Mouse (Mus musculus) hindbrain, postnatal 0 days (tissue): ENCODE measurements at regions not wholly inside any gene's neighbourhood (a gene's known extent, or its start where the extent isn't known, plus 50 kb on each side); places are given as distances from the start of the nearest gene placed in this dataset.

Experiments
- ATAC-seq: fragments of 200-750 bp; cut with Nextera tagmentation; 2 replicates; pipeline ENCODE4 v1.8.0; 2017; ENCODE audit warnings: mild to moderate bottlenecking, moderate TSS enrichment, moderate library complexity
- DNase-seq: peaks from one replicate; pipeline ENCODE4 v3.0.0-alpha.2; 2015; ENCODE audit warnings: low spot score
- H3K27ac ChIP-seq: fragments of 300-500 bp; sonication (generic); 2 replicates; pipeline ENCODE4 v1.5.1; 2014; ENCODE audit warnings: mild to moderate bottlenecking
- H3K27me3 ChIP-seq: fragments of 300-500 bp; sonication (generic); 2 replicates; pipeline ENCODE4 v1.6.1; 2014; ENCODE audit warnings: low read length, mixed read lengths; ENCODE audit not compliant: insufficient read depth
- H3K36me3 ChIP-seq: fragments of 300-500 bp; sonication (generic); 2 replicates; pipeline ENCODE4 v1.6.1; 2014; ENCODE audit warnings: low read length, mixed read lengths; ENCODE audit not compliant: insufficient read depth
- H3K4me1 ChIP-seq: fragments of 300-500 bp; sonication (generic); 2 replicates; pipeline ENCODE4 v1.6.1; 2014; ENCODE audit warnings: antibody characterized with exemption, low read length, mixed read lengths; ENCODE audit not compliant: insufficient read depth
- H3K4me2 ChIP-seq: fragments of 300-500 bp; sonication (generic); 2 replicates; pipeline ENCODE4 v1.6.1; 2014; ENCODE audit warnings: low read depth, mild to moderate bottlenecking, low read length, moderate library complexity, mixed read lengths
- H3K4me3 ChIP-seq: fragments of 300-500 bp; sonication (generic); 2 replicates; pipeline ENCODE4 v1.5.1; 2014; ENCODE audit warnings: low read length
- H3K9ac ChIP-seq: fragments of 300-500 bp; sonication (generic); replicated peaks from 2 replicates; pipeline ENCODE4 v1.6.1; 2014; ENCODE audit warnings: mild to moderate bottlenecking, low read length, moderate library complexity, mixed read lengths
- H3K9me3 ChIP-seq: fragments of 300-500 bp; sonication (generic); 2 replicates; pipeline ENCODE4 v1.6.1; 2016; ENCODE audit warnings: low read length, mixed read lengths
- CTCF ChIP-seq: IDR thresholded peaks from 2 replicates; pipeline ENCODE4 v1.5.1; 2016; ENCODE audit warnings: antibody characterized with exemption, control low read depth, low read depth
- WGBS: fragments of 180-500 bp; shearing (Covaris S2); extraction: QIAGEN DNeasy Blood & Tissue Kit; methylation state at CpG from one replicate; pipeline ENCODE4 v1.1.7; 2014; 5-methylcytosine and 5-hydroxymethylcytosine counted together

DNA sequence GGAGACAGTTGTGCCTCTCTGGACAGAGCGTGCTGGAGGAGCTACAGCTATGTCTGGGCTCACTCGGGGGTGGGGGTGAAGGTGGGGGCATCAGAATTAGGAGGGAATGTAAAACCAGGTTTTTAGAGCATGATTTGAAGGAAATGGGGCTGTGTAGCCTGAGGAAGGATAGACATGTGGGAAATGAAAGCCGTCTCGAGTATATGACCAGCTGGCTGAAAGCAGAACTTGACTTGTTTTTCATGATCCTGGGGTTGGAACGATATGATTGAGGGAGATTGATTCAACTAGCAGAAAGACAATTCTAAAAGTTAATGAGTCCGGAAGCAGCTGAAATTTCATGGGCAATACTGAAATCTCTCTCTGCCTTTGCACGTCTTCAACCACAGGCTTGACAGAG is 171.3 kb downstream of the Ibtk start:
- no peaks in the 10 kb centered on the region for H3K36me3 ChIP-seq
- no peaks in the 10 kb centered on the region for H3K4me1 ChIP-seq
- no peak overlapping the region for H3K4me2 ChIP-seq
- no peaks in the 10 kb centered on the region for H3K9me3 ChIP-seq
- H3K4me3 ChIP-seq = no peak overlapping the region
- H3K27ac ChIP-seq = no peak overlapping the region
- no peak for TF ChIP-seq CTCF
- DNase-seq = no peak
- H3K27me3 ChIP-seq = no peaks in the 10 kb centered on the region
- no peak for ATAC-seq
- WGBS = 89% methylated on average over 7 of the region's 7 CpGs
- H3K9ac ChIP-seq = no peak overlapping the region

DNA sequence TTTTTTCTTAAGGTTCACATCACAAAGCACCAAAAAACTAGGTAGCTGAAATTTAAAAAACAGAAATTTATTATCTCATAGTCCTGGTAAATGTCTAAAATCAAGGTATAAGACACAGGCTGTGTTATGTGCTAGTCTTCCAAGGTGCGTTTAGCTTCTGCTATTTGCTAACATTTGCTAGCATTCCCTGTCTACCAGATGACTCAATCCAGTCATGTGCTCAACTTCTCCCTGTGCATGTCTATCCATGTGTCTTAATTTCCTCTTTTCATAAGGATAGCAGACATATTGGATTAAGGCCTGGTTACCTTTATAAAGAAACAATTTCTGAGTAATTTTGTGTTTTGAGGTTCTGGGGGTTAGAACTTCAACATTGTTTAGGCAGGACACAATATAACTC is 171.8 kb downstream of the Ibtk start:
- no peak overlapping the region for H3K4me2 ChIP-seq
- TF ChIP-seq CTCF = no peak
- 91% methylated on average over 1 of the region's 1 CpGs for WGBS
- no peaks in the 10 kb centered on the region for H3K27me3 ChIP-seq
- no peak for DNase-seq
- H3K9ac ChIP-seq = no peak overlapping the region
- no peaks in the 10 kb centered on the region for H3K4me1 ChIP-seq
- H3K27ac ChIP-seq = no peak overlapping the region
- no peaks in the 10 kb centered on the region for H3K36me3 ChIP-seq
- no peak for ATAC-seq
- no peak overlapping the region for H3K4me3 ChIP-seq
- no peaks in the 10 kb centered on the region for H3K9me3 ChIP-seq

- H3K4me1 ChIP-seq = no peaks in the 10 kb centered on the region
- no peak for ATAC-seq
- WGBS = 85% methylated on average over 8 of the region's 8 CpGs
- no peak overlapping the region for H3K9ac ChIP-seq
- no peak overlapping the region for H3K4me3 ChIP-seq
- H3K9me3 ChIP-seq = no peaks in the 10 kb centered on the region
- TF ChIP-seq CTCF = no peak
- no peaks in the 10 kb centered on the region for H3K27me3 ChIP-seq
- H3K36me3 ChIP-seq = no peaks in the 10 kb centered on the region
- DNase-seq = no peak
- no peak overlapping the region for H3K4me2 ChIP-seq
- no peak overlapping the region for H3K27ac ChIP-seq
These were observed 180.3 kb downstream of the Ibtk start for GRCm38 (mm10) chr9:85568877-85569276.

GRCm38 (mm10) chr9:85551871-85552270 is 197.3 kb downstream of the Ibtk start:
- no peaks in the 10 kb centered on the region for H3K36me3 ChIP-seq
- no peak overlapping the region for H3K27ac ChIP-seq
- ATAC-seq (no peak), DNase-seq (no peak)
- H3K27me3 ChIP-seq = no peaks in the 10 kb centered on the region
- 32% methylated on average over 1 of the region's 1 CpGs for WGBS
- H3K9me3 ChIP-seq = no peaks in the 10 kb centered on the region
- no peak overlapping the region for H3K4me3 ChIP-seq
- no peak overlapping the region for H3K4me2 ChIP-seq
- H3K9ac ChIP-seq = no peak overlapping the region
- TF ChIP-seq CTCF = no peak
- no peaks in the 10 kb centered on the region for H3K4me1 ChIP-seq

DNA sequence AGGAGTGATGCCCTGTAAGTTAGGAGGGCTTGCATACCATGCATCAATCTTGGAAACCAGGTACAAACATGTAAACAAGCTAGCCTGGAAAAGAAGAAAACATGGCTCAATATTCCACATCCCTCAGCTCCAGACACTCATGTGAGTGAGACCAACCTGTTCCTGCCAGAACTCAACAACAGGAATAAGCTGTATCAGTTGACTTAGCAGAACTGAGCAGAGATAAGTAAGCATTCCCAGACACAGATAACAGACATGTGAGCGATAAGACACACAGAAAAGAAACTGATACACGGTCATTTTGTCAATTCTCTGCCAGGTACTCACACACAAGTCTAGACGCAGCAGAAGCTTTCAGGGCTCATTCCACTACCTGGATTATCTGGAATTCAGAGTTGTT is 198.7 kb downstream of the Ibtk start:
- no peaks in the 10 kb centered on the region for H3K9me3 ChIP-seq
- H3K36me3 ChIP-seq = no peaks in the 10 kb centered on the region
- ATAC-seq (no peak), DNase-seq (no peak)
- H3K4me1 ChIP-seq = no peaks in the 10 kb centered on the region
- H3K4me2 ChIP-seq = no peak overlapping the region
- TF ChIP-seq CTCF = no peak
- no peak overlapping the region for H3K27ac ChIP-seq
- no peak overlapping the region for H3K9ac ChIP-seq
- 95% methylated on average over 3 of the region's 3 CpGs for WGBS
- H3K27me3 ChIP-seq = no peaks in the 10 kb centered on the region
- no peak overlapping the region for H3K4me3 ChIP-seq

DNA sequence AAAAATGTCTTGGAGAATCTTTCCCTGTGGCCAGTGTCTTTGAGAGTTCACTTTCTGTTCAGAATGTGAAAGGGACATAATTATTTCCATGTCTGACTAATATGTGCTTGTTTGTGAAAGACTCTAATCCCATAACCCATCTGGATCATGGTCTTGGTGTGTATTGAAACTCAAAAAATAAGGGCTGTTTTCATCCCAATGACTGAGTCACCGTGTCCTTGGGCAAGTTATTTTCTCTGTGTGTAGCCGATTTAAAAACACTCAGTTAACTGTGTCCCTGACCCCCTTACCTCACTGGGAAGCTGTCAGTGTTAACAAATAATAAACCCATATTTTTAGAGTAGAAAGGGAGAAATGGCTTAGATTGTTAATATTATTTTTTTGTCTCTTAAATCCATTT is 202.9 kb downstream of the Ibtk start:
- Histone ChIP-seq H3K4me1 (no peaks in the 10 kb centered on the region), H3K9ac (no peak overlapping the region), H3K36me3 (no peaks in the 10 kb centered on the region), H3K9me3 (no peaks in the 10 kb centered on the region), H3K4me2 (no peak overlapping the region), H3K27me3 (no peaks in the 10 kb centered on the region), H3K4me3 (no peak overlapping the region), H3K27ac (no peak overlapping the region)
- no peak for TF ChIP-seq CTCF
- ATAC-seq (no peak), DNase-seq (no peak)
- 76% methylated on average over 2 of the region's 2 CpGs for WGBS

DNA sequence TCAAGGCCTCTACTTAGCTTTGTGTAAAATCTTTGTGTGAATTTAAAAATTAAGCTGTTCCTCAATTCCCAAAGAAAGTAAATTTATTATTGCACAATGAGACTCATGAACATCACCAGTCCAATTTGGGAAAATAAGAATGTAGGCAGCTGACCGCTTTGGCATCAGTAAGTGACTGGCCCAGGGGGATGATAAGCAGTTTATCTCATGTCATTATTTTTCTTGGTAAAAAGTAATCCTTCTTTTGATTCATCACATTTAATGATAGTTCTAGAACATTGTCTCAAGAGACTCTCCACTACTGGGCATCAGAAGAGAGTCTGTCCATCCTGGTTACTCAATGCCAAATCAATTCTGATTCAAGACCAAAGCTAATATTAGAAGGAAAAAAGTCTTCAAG is 203.6 kb downstream of the Ibtk start:
- 94% methylated on average over 1 of the region's 1 CpGs for WGBS
- Histone ChIP-seq H3K27me3 (no peaks in the 10 kb centered on the region), H3K4me3 (no peak overlapping the region), H3K4me1 (no peaks in the 10 kb centered on the region), H3K27ac (no peak overlapping the region), H3K9me3 (no peaks in the 10 kb centered on the region), H3K9ac (no peak overlapping the region), H3K4me2 (no peak overlapping the region), H3K36me3 (no peaks in the 10 kb centered on the region)
- no peak for TF ChIP-seq CTCF
- ATAC-seq (no peak), DNase-seq (no peak)
